Mouse (Mus musculus): Measurements from ENCODE around the gene Cabp1.
"Not testable (repeated sequence)": the region's sequence is repeated elsewhere in the genome, so short reads cannot be mapped to it uniquely, and the experiment has no call there.

Gene Cabp1

GRCm38 (mm10) chr5:115149675-115150459, 44.3 kb downstream of the Cabp1 start:
- DNase-seq: no peak

- not testable (repeated sequence) for DNase-seq
These were observed 45.3 kb downstream of the Cabp1 start for GRCm38 (mm10) chr5:115148872-115149271.

- no peak for DNase-seq
These were observed 45.8 kb downstream of the Cabp1 start for GRCm38 (mm10) chr5:115148378-115148777.

- no peak for DNase-seq
These were observed 46.8 kb downstream of the Cabp1 start for GRCm38 (mm10) chr5:115147388-115147787.

- DNase-seq: no peak
These were observed 47.4 kb downstream of the Cabp1 start for GRCm38 (mm10) chr5:115146747-115147130.

GRCm38 (mm10) chr5:115145976-115146746, 48.0 kb downstream of the Cabp1 start:
- no peak for DNase-seq

GRCm38 (mm10) chr5:115145253-115145968, 48.8 kb downstream of the Cabp1 start:
- DNase-seq: no peak

- DNase-seq: no peak
These were observed 49.7 kb downstream of the Cabp1 start for GRCm38 (mm10) chr5:115144471-115144870.

GRCm38 (mm10) chr5:115143552-115143951, 50.6 kb downstream of the Cabp1 start:
- DNase-seq: no peak

GRCm38 (mm10) chr5:115142166-115142697, 51.9 kb downstream of the Cabp1 start:
- no peak for DNase-seq

GRCm38 (mm10) chr5:115140726-115141125, 53.5 kb downstream of the Cabp1 start:
- DNase-seq: no peak

GRCm38 (mm10) chr5:115139124-115139523, 55.1 kb downstream of the Cabp1 start:
- no peak for DNase-seq

GRCm38 (mm10) chr5:115134234-115135165, 59.7 kb downstream of the Cabp1 start, which contains the start of gene Unc119b:
TSS of gene Unc119b (minus strand) at chr5:115134975.
- DNase-seq: peak; percentile 97

- DNase-seq: no peak
These were observed 60.7 kb downstream of the Cabp1 start for GRCm38 (mm10) chr5:115133358-115134066.

- no peak for DNase-seq
These were observed 61.7 kb downstream of the Cabp1 start for GRCm38 (mm10) chr5:115132465-115132864.

GRCm38 (mm10) chr5:115129328-115129727, 64.9 kb downstream of the Cabp1 start:
- no peak for DNase-seq

GRCm38 (mm10) chr5:115127421-115128179, 66.6 kb downstream of the Cabp1 start:
- DNase-seq: no peak

- DNase-seq: no peak
These were observed 67.4 kb downstream of the Cabp1 start for GRCm38 (mm10) chr5:115126578-115127312.

- peak; percentile 93 for DNase-seq
These were observed 68.8 kb downstream of the Cabp1 start for GRCm38 (mm10) chr5:115125211-115125871.
